ENCODE assay signal across 8 mouse cellular contexts in the genomic region with DNA sequence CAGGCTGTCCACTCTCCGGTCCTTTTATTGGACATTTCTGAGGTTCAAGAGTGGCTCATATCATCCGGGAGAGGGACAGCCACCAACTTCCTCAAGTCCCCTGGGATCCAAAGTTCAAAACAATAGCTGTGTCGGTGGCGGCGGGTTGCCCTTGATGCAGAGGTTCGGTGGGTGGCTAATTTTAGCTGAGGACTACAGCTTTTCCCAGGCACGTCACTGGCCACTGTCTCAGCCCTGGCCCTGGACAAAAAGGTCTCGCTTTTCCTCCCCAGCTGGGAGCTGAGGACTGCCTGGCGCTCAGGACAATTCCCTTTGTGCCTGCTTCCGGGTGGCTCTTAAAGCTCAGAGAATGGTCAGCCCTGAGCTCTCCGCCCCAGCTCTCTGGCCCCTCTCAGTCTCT. TPM values are rescaled to one million over a fixed set of nuclear protein-coding genes. Genes with fewer than 3 reads are reported as not detected.
A peak's percentile ranks its signal among the peaks of the same experiment; 100 is the strongest.
DNase-seq lines count a peak whose midpoint lies in the region; ATAC-seq and TF ChIP-seq lines count a peak whose summit lies in the region.
"Had no signal": no experiment of that assay in that cellular context is flagged by ENCODE, and none has a peak within 500 bp of the region (broad histone marks: within the 10 kb centered on the region; RNA-seq: fewer than 3 reads in every experiment).

No protein-coding gene starts in this region.

- peaks cover 7% of the 10 kb centered on the region; the same call in 1 of the 2 replicates for H3K4me1 ChIP-seq in stomach, embryonic 14.5 days (ENCODE audit: control insufficient read depth, insufficient read depth, low read length)
- H3K4me1 ChIP-seq in stomach, postnatal 0 days (replicated peaks; ENCODE audit: control insufficient read depth, insufficient read depth): peaks cover 5% of the 10 kb centered on the region
- H3K4me1 ChIP-seq in heart, embryonic 13.5 days: peaks cover 67% of the 10 kb centered on the region
- peaks cover 54% of the 10 kb centered on the region for H3K4me1 ChIP-seq in kidney, embryonic 15.5 days

- no peak overlapping the region for H3K27ac ChIP-seq in stomach, embryonic 14.5 days (ENCODE audit: low read length)
- H3K27ac ChIP-seq in stomach, postnatal 0 days (replicated peaks): no peak overlapping the region
- H3K27ac ChIP-seq in heart, embryonic 13.5 days (replicated peaks): peak overlapping the region; percentile 95
- H3K27ac ChIP-seq in kidney, embryonic 15.5 days: peak overlapping the region; percentile 62

- ATAC-seq in stomach, embryonic 14.5 days (ENCODE audit: insufficient number of reproducible peaks, insufficient read depth, low FRiP score, low read depth): 0 out of 2 replicates have a peak, but pooled peaks have one; percentile 16
- no peak for ATAC-seq in stomach, postnatal 0 days (ENCODE audit: low FRiP score, low TSS enrichment)
- ATAC-seq in heart, embryonic 13.5 days (ENCODE audit: extremely low read depth, insufficient number of reproducible peaks, low FRiP score, low TSS enrichment): peak; percentile 22; the same call in 1 of the 2 replicates
- no peak for ATAC-seq in kidney, embryonic 15.5 days (replicated peaks; ENCODE audit: low FRiP score)
- no peak for ATAC-seq in activated CD4-positive, CD25-positive, alpha-beta regulatory T cell, adult 4 months

- H3K9me3 ChIP-seq in stomach, embryonic 14.5 days (ENCODE audit: control insufficient read depth, low read depth, low read length): no peaks in the 10 kb centered on the region
- H3K9me3 ChIP-seq in stomach, postnatal 0 days (ENCODE audit: control insufficient read depth, low read length): no peaks in the 10 kb centered on the region
- no peaks in the 10 kb centered on the region for H3K9me3 ChIP-seq in heart, embryonic 13.5 days
- no peaks in the 10 kb centered on the region for H3K9me3 ChIP-seq in kidney, embryonic 15.5 days (replicated peaks)

- H3K4me3 ChIP-seq in stomach, embryonic 14.5 days (ENCODE audit: low read depth, low read length): no peak overlapping the region
- no peak overlapping the region for H3K4me3 ChIP-seq in stomach, postnatal 0 days (ENCODE audit: low read depth, low read length)
- H3K4me3 ChIP-seq in heart, embryonic 13.5 days: no peak overlapping the region
- no peak overlapping the region for H3K4me3 ChIP-seq in kidney, embryonic 15.5 days (replicated peaks)

- no peaks in the 10 kb centered on the region for H3K36me3 ChIP-seq in stomach, embryonic 14.5 days (ENCODE audit: control insufficient read depth, insufficient read depth, low read length)
- H3K36me3 ChIP-seq in stomach, postnatal 0 days (ENCODE audit: control insufficient read depth, insufficient read depth, low read length): no peaks in the 10 kb centered on the region
- H3K36me3 ChIP-seq in heart, embryonic 13.5 days: peaks cover 8% of the 10 kb centered on the region; the same call in 1 of the 2 replicates
- no peaks in the 10 kb centered on the region for H3K36me3 ChIP-seq in kidney, embryonic 15.5 days

- no peak for TF ChIP-seq CTCF in stomach, postnatal 0 days (IDR thresholded peaks at IDR 0.05; ENCODE audit: low read depth)

- TF ChIP-seq EP300 in stomach, postnatal 0 days (optimal IDR thresholded peaks at IDR 0.05): no peak

- no peak for DNase-seq in stomach, postnatal 0 days (ENCODE audit: low spot score)
- no peak for DNase-seq in thymus, postnatal 14 days
- DNase-seq in layer of hippocampus, postnatal 36 days: no peak

- H3K27me3 ChIP-seq in stomach, embryonic 14.5 days (ENCODE audit: control insufficient read depth, insufficient read depth, low read length): no peaks in the 10 kb centered on the region
- no peaks in the 10 kb centered on the region for H3K27me3 ChIP-seq in stomach, postnatal 0 days (ENCODE audit: control insufficient read depth, insufficient read depth, low read length)
- no peaks in the 10 kb centered on the region for H3K27me3 ChIP-seq in heart, embryonic 13.5 days (replicated peaks)
- H3K27me3 ChIP-seq in kidney, embryonic 15.5 days: 0 out of 2 replicates have a peak, but pooled peaks cover 11% of the 10 kb centered on the region

- WGBS in stomach, embryonic 14.5 days: 41% methylated on average over 11 of the region's 11 CpGs
- 40% methylated on average over 11 of the region's 11 CpGs for WGBS in stomach, postnatal 0 days
- 7% methylated on average over 11 of the region's 11 CpGs for WGBS in heart, embryonic 13.5 days
- 27% methylated on average over 11 of the region's 11 CpGs for WGBS in kidney, embryonic 15.5 days

- H3K4me2 ChIP-seq in stomach, embryonic 14.5 days (replicated peaks; ENCODE audit: low read depth, low read length): no peak overlapping the region
- H3K4me2 ChIP-seq in stomach, postnatal 0 days (replicated peaks; ENCODE audit: low read depth): no peak overlapping the region
- H3K4me2 ChIP-seq in heart, embryonic 13.5 days: peak overlapping the region; percentile 54
- no peak overlapping the region for H3K4me2 ChIP-seq in kidney, embryonic 15.5 days

- H3K9ac ChIP-seq in stomach, embryonic 14.5 days (replicated peaks; ENCODE audit: low read depth, low read length): no peak overlapping the region
- H3K9ac ChIP-seq in stomach, postnatal 0 days (ENCODE audit: low read length): no peak overlapping the region
- H3K9ac ChIP-seq in heart, embryonic 13.5 days: peak overlapping the region; percentile 74
- H3K9ac ChIP-seq in kidney, embryonic 15.5 days: no peak overlapping the region

RNA-seq across cellular contexts. Expression of a gene that starts 38.5 kb away (rescaled TPM):
- polyA plus RNA-seq in stomach, embryonic 14.5 days (2014; fragmentation: Nextera tagmentation; extraction: Ambion mirVana): 4.2 and 4.4 TPM in 2 replicates
- polyA plus RNA-seq in stomach, postnatal 0 days (2015; fragmentation: Nextera tagmentation; extraction: Ambion mirVana): 3.8 and 4.1 TPM in 2 replicates
- 12.1 and 13.9 TPM in 2 replicates for polyA plus RNA-seq in heart, embryonic 13.5 days (2015; fragmentation: Nextera tagmentation; extraction: Ambion mirVana)
- 9.2 and 10.0 TPM in 2 replicates for polyA plus RNA-seq in kidney, embryonic 15.5 days (2015; fragmentation: Nextera tagmentation; extraction: Ambion mirVana)
- 10 to 100 TPM; 14.0 to 14.1 TPM for total RNA-seq in layer of hippocampus, postnatal 36 days (2021)
- polyA plus RNA-seq in activated CD4-positive, CD25-positive, alpha-beta regulatory T cell, adult 4 months (2017; shearing (Covaris generic)): not detected
- total RNA-seq: common myeloid progenitor, adult 5-6 weeks had no signal

RNA-seq across cellular contexts. Expression of a gene that starts 40.2 kb away (rescaled TPM):
- 8.5 TPM in 2 replicates for polyA plus RNA-seq in stomach, embryonic 14.5 days (2014; fragmentation: Nextera tagmentation; extraction: Ambion mirVana)
- 3.4 and 5.8 TPM in 2 replicates for polyA plus RNA-seq in stomach, postnatal 0 days (2015; fragmentation: Nextera tagmentation; extraction: Ambion mirVana)
- polyA plus RNA-seq in heart, embryonic 13.5 days (2015; fragmentation: Nextera tagmentation; extraction: Ambion mirVana): 5.4 and 5.6 TPM in 2 replicates
- 13.4 and 15.5 TPM in 2 replicates for polyA plus RNA-seq in kidney, embryonic 15.5 days (2015; fragmentation: Nextera tagmentation; extraction: Ambion mirVana)
- total RNA-seq in layer of hippocampus, postnatal 36 days (2021): 10 to 100 TPM; 14.2 to 17.7 TPM
- 10 to 100 TPM; 11.4 to 15.7 TPM for polyA plus RNA-seq in activated CD4-positive, CD25-positive, alpha-beta regulatory T cell, adult 4 months (2017; shearing (Covaris generic))

Comparison
In these comparisons a context has a peak if more than half of its experiments do, and no peak if none do; other contexts are left out.
1. ATAC-seq: peak in stomach, embryonic 14.5 days (single experiment) and heart, embryonic 13.5 days (single experiment); none in stomach, postnatal 0 days (single experiment), kidney, embryonic 15.5 days (single experiment) and activated CD4-positive, CD25-positive, alpha-beta regulatory T cell, adult 4 months (single experiment).
2. H3K27ac ChIP-seq: peak in heart, embryonic 13.5 days (single experiment) and kidney, embryonic 15.5 days (single experiment); none in stomach, embryonic 14.5 days (single experiment) and stomach, postnatal 0 days (single experiment).